Mouse (Mus musculus): ENCODE results near the gene Dnajc4.

DNA sequence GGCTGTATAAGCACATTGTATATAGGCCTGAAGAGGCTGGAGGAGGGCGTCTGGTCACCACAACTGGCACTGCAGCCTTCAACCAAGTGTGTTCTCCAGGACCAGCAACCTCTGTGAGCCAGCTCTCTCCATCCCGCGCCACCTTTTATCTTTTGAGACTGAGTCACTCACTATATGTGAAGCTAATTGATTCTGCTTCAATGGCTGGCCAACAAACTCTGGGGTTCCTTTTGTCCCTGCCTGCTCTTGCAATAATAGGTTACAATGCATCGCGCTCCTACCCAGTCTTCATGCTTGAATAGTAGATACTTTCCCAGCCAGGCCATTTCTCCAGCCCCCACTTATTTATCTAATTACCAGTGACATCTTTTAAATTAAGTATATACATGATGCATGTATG is 8.8 kb downstream of the Dnajc4 start:
- no peak for TF ChIP-seq CEBPB (IDR thresholded peaks at IDR 0.05; ENCODE audit: low read depth)
- TF ChIP-seq CTCF (IDR thresholded peaks at IDR 0.05; ENCODE audit: control insufficient read depth, insufficient read depth, insufficient read length) = no peak
- TF ChIP-seq MYOG (IDR thresholded peaks at IDR 0.05; ENCODE audit: control insufficient read depth, extremely low read depth, insufficient read length) = no peak
- TF ChIP-seq MAX (IDR thresholded peaks at IDR 0.05) = no peak

Data from C2C12 (cell line).